Mouse (Mus musculus): ENCODE results near the gene Slc35c1. TPM values are rescaled to one million over a fixed set of nuclear protein-coding genes. Genes with fewer than 3 reads are reported as not detected.

Gene Slc35c1
- total RNA-seq (2015) = 82.5 and 84.8 TPM in 2 replicates
- 28.7 and 42.0 TPM in 2 replicates for total RNA-seq (2017)

DNA sequence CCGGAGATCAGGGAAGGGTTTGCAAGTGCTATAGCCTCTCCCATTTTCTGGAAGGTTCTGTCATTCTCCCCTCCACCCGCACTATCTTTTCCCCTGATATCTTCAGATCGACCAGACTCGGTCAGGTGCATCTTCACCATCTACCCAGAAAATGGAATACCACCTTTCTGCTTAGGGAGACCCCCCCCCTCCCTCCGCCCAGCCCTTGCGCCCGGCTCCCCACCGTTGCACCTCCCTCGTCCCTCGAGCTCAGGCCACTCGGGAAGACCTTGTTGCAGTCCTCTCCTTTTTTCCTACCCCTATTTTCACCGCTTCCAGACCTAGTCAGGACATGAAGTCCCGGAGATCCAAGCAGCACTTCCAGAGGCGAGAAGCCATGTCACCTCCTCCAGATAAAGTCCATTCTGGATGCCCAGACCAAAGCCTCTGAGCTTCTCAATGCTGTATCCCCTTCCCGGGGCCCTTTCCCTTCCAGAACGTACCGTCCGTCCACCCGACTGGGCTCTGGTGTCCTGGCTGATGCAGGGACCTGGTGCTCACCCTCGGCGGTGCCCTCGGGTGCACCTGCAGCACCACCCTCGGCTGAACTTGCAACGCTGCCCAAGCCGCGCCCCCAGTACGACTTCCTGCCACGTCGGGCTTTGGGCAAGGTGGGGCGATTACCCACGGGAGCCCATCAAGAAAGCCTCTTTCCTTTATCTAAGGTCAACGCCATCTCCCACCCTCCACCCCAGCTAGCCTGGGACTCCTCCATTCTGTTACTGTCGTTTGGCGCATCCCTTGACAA lies at the start of gene Slc35c1:
Gene Slc35c1, minus strand, starts transcription at position 618 of the 787 bp plus-strand sequence.
- ATAC-seq (ENCODE audit: poor library complexity, severe bottlenecking) = peak; percentile 53

DNA sequence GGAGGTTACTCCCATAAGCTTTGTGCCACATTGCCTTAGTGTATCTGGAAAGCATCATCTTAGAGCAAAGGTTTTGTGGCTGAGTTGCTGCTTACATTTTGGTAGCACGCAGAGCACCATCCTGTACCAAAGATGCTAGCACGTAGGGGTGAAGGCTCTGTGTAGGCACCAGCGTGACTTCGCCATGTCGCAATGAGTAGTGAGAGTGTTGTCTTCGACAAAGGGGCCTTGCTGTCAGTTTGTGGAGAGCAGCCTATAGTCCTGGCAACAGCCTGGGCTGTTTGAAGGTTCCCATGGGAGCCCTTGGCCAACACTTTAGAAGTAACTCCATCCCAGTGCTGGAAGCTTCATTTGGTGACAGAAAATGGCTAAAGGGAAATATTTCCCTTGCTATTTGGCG lies 45.0 kb upstream of the Slc35c1 start:
- ATAC-seq (ENCODE audit: poor library complexity, severe bottlenecking) = no peak

DNA sequence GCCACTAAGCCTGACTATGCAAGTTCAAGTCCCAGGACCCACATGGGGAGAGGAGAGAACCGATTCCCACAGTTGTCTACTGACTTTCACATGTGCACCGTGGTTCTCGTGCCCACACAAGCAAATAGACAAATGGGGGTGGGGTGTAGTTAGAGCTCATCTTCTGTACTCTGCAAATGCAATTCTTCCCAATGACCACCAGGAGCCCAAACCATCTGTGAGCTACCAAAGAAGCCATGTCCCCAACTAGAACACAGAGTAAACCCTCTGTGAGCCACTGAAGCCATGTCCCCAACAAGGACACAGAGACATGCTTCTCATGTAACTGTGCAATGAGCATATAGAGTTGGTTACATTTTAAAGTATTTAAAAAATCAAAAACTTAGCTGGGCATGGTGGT lies 43.1 kb upstream of the Slc35c1 start:
- no peak for ATAC-seq (ENCODE audit: poor library complexity, severe bottlenecking)

DNA sequence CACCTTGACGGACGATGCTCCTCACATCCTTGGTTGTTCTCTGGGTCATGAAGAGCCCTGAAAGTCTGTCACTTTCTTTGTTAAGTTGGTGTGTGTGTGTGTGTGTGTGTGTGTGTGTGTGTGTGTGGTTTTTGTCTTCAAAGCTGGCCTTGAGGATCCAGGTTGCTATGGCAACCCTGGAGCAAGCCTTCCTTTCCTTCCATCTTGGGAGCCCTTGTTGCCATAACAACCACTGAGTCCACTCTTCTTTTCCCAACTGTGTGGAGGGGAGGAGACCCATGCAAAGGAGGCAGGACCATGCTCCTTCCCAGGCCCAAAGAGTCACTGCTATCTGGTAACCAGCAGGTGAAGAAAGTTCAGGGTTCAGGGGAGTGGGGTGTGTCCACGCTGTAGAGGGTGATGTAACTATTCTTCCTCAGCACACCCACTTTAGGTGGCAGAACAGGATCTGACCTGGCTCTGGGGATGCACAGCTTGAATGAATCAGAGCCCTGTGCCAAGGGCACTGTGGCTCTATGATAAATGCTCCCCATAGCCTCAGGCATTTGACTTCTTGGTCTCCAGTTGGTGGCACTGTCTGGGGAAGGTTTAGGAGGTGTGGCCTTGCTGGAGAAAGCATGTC lies 39.5 kb upstream of the Slc35c1 start:
- no peak for ATAC-seq (ENCODE audit: poor library complexity, severe bottlenecking)

DNA sequence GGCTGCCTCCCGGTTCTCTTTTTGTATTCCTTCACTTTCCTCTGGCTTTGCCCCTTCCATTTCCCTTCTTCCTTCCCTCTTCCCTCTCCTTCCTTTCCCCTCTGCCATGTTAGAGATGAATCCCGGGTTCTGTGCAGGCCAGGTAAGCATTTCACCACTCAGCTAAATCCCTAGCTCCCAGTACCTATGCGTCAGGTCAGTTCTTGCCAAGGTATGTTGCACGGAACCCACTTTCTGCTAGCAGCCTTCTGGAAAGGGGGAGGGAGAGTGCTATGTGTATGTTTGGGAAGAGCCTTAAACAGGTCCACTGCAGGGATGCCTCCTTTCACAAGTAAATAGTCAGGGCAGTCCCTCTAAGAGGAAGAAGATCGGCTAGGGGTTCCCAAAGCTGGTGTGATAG lies 36.8 kb upstream of the Slc35c1 start:
- ATAC-seq (ENCODE audit: poor library complexity, severe bottlenecking) = no peak

GRCm38 (mm10) chr2:92496681-92497080 lies 36.3 kb upstream of the Slc35c1 start:
- no peak for ATAC-seq (ENCODE audit: poor library complexity, severe bottlenecking)

- ATAC-seq (ENCODE audit: poor library complexity, severe bottlenecking) = no peak
Observed at GRCm38 (mm10) chr2:92494956-92495355, 34.6 kb upstream of the Slc35c1 start.

DNA sequence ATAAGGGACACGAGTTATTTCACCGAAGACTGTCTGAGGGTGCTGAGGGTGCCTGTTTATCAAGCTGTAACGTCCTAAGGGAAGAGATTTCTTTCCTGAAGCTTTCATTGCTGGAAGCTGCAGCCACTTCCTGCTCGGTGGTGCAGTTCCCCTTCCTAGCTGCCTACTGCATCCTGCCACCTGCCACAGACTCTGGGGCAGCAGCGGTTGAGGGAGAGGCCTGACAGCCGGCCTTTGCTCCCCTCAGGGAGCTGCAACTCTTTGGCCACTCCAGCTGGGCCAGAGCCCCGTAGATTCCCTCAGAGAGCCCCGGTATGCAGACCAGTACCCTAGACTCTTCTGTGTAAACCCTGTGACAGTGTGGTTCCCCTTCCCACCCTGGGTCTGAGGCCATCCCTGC lies 34.1 kb upstream of the Slc35c1 start:
- ATAC-seq (ENCODE audit: poor library complexity, severe bottlenecking) = peak; percentile 67

DNA sequence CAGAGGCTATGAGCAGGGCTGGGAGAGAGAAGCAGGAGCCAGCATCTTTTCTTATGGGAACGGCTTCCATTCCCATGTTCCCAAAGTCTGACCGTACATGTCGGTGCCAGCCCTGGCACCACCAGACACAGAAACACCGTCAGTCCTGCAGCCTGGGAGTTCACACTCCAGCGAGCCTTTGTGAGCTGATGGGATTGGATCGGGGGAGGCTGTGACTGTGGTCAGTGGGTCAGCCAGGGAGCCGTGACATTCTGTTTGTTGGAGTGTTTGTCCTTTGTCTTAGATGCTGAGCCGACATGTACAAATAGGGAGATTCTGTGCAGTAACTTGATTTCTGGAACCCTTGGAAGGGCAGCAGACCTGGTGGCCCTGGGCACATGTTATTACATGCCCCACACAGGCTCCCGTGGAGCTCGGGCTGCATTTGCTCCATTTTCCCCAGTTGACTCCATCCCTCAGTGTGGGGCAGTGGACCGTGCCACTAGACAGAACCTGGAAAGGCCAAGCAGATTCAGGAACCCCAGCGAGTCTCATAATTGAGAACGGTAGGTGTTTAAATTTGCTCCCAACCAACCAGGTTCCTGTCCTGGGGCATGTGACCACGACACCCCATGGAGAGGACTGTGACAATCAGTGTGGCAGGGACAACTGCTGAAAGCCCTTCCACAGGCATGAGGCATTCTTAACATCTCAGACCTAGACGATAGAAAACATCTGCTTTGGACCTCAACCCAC lies 33.5 kb upstream of the Slc35c1 start:
- ATAC-seq (ENCODE audit: poor library complexity, severe bottlenecking) = no peak

- no peak for ATAC-seq (ENCODE audit: poor library complexity, severe bottlenecking)
Observed at GRCm38 (mm10) chr2:92491950-92492501, 31.7 kb upstream of the Slc35c1 start.

GRCm38 (mm10) chr2:92490541-92490940 lies 30.2 kb upstream of the Slc35c1 start:
- ATAC-seq (ENCODE audit: poor library complexity, severe bottlenecking) = no peak

DNA sequence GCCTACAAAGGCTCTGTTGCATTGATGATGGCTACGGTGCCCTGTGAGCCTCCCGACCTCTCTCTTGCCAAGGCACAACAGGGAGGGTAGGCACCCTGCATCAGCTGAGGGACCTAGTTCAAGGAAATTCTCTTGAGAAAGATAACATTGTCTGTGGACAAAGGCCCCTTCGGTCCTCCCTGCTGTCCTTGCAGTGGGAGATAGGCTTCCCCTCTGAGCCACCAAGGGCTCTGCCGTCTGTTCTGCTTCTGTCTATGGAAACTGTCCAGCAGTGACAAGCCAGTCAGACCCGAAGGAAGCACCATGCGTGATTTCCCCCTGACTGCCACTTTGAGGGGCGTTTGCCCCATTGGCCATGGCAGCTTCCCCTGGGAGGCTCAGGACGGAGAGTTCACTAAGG lies 27.5 kb upstream of the Slc35c1 start:
- no peak for ATAC-seq (ENCODE audit: poor library complexity, severe bottlenecking)

- ATAC-seq (ENCODE audit: poor library complexity, severe bottlenecking) = no peak
Observed at GRCm38 (mm10) chr2:92486911-92487310, 26.6 kb upstream of the Slc35c1 start.

GRCm38 (mm10) chr2:92486403-92486802 lies 26.1 kb upstream of the Slc35c1 start:
- ATAC-seq (ENCODE audit: poor library complexity, severe bottlenecking) = peak; percentile 65

GRCm38 (mm10) chr2:92485640-92486295 lies 25.4 kb upstream of the Slc35c1 start:
- ATAC-seq (ENCODE audit: poor library complexity, severe bottlenecking) = peak; percentile 61

DNA sequence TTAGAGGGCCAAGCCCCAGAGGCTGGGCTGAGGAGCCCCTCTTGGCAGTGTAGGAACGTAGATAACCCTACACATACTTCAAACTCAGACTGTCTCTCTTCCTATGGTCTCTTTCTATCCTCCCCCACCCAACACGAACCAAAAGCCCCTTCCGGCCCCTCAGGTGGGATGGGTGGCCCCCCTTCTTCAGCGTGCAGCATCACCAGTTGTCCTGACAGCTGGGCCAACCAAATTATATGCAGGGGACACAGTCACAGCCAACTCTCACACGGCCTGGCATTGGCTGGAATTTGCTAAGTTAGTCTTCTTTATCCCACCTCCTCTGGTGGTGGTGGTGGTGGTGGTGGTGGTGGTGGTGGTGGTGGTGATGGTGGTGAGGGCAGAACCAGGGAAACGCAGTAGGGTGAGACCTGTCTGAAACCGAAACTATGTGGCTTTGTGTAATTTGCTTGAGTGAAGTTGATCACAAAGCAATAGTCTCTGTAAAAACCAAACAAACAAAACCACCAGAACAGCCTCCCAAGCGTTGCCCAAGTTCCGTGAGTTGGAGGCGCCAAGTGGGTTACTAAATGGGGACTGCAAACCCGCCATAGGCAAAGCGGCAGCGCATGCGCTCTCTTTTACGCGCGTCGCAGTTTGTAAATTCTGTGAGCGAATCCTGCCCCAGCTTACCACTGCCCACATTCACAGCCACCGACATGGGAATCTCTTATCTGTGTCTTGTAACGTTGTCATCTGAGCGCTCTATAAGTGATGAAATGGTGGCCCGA lies 24.1 kb upstream of the Slc35c1 start:
- ATAC-seq (ENCODE audit: poor library complexity, severe bottlenecking) = peak; percentile 45

DNA sequence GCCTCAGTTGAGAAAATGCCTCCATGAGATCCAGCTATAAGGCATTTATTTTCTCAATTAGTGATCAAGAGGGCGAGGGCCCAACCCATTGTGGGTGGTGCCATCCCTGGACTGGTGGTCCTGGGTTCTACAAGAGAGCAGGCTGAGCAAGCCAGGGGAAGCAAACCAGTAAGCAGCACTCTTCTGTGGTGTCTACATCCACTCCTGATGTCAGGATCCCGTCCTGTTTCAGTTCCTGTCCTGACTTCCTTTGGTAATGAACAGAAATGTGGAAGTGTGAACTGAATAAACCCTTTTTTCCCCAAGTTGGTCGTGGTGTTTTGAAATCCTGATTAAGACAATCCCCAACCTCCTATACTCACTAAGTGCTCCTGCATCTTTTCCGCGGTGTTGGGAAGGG lies 23.2 kb upstream of the Slc35c1 start:
- peak; percentile 42 for ATAC-seq (ENCODE audit: poor library complexity, severe bottlenecking)

GRCm38 (mm10) chr2:92482551-92482950 lies 22.2 kb upstream of the Slc35c1 start:
- no peak for ATAC-seq (ENCODE audit: poor library complexity, severe bottlenecking)

DNA sequence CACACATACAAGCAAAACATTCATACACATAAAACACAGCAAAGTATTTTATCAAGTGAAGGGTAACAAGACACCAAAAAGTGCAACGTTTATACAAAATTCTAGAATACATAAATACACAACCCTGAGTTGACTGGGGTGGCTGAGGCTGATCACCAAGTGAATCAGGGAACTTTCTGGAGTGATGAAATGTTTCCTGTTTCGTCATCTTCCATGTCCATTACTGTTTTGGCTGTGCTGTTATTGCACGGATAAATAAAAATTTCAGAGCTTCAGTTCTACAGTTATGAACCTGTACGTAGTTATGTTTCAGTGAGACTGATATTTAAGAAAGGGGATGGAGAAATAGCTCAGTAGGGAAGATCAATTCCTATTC lies 18.0 kb upstream of the Slc35c1 start:
- peak; percentile 80 for ATAC-seq (ENCODE audit: poor library complexity, severe bottlenecking)

DNA sequence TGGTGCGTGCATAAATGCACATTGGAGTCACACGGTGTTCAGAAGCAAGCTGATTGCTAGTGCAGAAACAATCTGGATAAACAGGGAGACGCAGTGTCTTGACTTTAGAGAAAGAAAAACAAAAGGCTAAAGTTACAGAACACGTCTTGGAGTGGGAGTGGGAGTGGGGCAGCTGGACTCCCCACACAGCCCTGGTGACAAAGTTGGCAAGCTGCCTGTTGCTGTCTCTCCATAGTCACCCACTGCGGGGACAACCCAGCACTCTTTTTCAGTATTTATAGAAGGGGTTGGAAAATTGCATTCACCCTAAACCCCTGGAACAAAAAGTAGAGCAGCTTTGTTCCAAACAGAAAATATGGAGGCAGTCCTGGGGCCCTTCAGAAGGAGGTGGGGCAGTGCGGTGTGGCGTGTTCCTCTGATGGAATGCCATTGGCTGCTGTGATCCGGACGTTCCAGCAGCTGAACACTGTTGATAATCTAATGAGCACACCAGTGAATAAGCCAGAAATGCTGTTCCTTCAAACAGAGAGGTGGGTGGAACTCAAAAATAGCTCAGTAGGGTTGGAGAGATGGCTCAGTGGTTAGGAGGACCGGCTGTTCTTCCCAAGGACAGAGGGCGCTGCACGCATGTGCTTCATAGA lies 17.5 kb upstream of the Slc35c1 start:
- peak; percentile 17; the same call in 1 of the 2 replicates for ATAC-seq (ENCODE audit: poor library complexity, severe bottlenecking)
